Mouse (Mus musculus) liver, postnatal 0 days (tissue): ENCODE measurements around the gene Fam171a2. TPM values are rescaled to one million over a fixed set of nuclear protein-coding genes. Genes with fewer than 3 reads are reported as not detected.
A peak's percentile ranks its signal among the peaks of the same experiment; 100 is the strongest.

Experiments used
- ATAC-seq: fragments of 200-750 bp; cut with Nextera tagmentation; 2 replicates; pipeline ENCODE4 v1.8.0; 2017; ENCODE audit warnings: mild to moderate bottlenecking, moderate library complexity
- DNase-seq: peaks from one replicate; pipeline ENCODE4 v3.0.0-alpha.2; 2016
- H3K27ac ChIP-seq: fragments of 300-500 bp; sonication (generic); 2 replicates; pipeline ENCODE4 v1.5.1; 2014; ENCODE audit warnings: antibody characterized with exemption, moderate library complexity, mild to moderate bottlenecking, low read depth
- H3K27me3 ChIP-seq: fragments of 300-500 bp; sonication (generic); 2 replicates; pipeline ENCODE4 v1.6.1; 2014; ENCODE audit warnings: low read length, control low read depth, mixed read lengths; ENCODE audit not compliant: insufficient read depth
- H3K36me3 ChIP-seq: fragments of 300-500 bp; sonication (generic); replicated peaks from 2 replicates; pipeline ENCODE4 v1.6.1; 2014; ENCODE audit warnings: mild to moderate bottlenecking, control low read depth, low read length, moderate library complexity, mixed read lengths; ENCODE audit not compliant: insufficient read depth
- H3K4me1 ChIP-seq: fragments of 300-500 bp; sonication (generic); 2 replicates; pipeline ENCODE4 v1.6.1; 2014; ENCODE audit warnings: antibody characterized with exemption, mild to moderate bottlenecking, control low read depth; ENCODE audit not compliant: insufficient read depth
- H3K4me2 ChIP-seq: fragments of 300-500 bp; sonication (generic); 2 replicates; pipeline ENCODE4 v1.6.1; 2014; ENCODE audit warnings: low read depth, mild to moderate bottlenecking, low read length, moderate library complexity, mixed read lengths
- H3K4me3 ChIP-seq: fragments of 300-500 bp; sonication (generic); 2 replicates; pipeline ENCODE4 v1.5.1; 2014; ENCODE audit warnings: low read depth, low read length
- H3K9ac ChIP-seq: fragments of 300-500 bp; sonication (generic); replicated peaks from 2 replicates; pipeline ENCODE4 v1.6.1; 2014; ENCODE audit warnings: mild to moderate bottlenecking, moderate library complexity
- H3K9me3 ChIP-seq: fragments of 300-500 bp; sonication (generic); 2 replicates; pipeline ENCODE4 v1.6.1; 2016; ENCODE audit warnings: mild to moderate bottlenecking, control low read depth, low read length, mixed read lengths
- CTCF ChIP-seq: sonication (generic); IDR thresholded peaks from 2 replicates; pipeline ENCODE4 v1.5.1; 2016; ENCODE audit warnings: antibody characterized with exemption, low read depth
- EP300 ChIP-seq: IDR thresholded peaks from 2 replicates; pipeline ENCODE4 v1.6.1; 2016; ENCODE audit warnings: antibody characterized with exemption, low read depth, mild to moderate bottlenecking
- whole genome bisulfite sequencing: fragments of 180-500 bp; shearing (Covaris S2); extraction: QIAGEN DNeasy Blood & Tissue Kit; methylation state at CpG from one replicate; pipeline ENCODE4 v1.1.7; 2014; ENCODE audit not compliant: insufficient replicate concordance; 5-methylcytosine and 5-hydroxymethylcytosine counted together
- polyA plus RNA-seq: library from polyadenylated mRNA; unstranded; fragments of >200 nt; fragmentation: Nextera tagmentation; extraction: Ambion mirVana; gene quantifications from 2 replicates; pipeline ENCODE4 v1.2.1, GENCODE M21; 2015

The Fam171a2 gene
- polyA plus RNA-seq, 1 experiment from 2014 or later = 0.23 TPM

GRCm38 (mm10) chr11:102448327-102448726, 845 bp upstream of the Fam171a2 start:
- WGBS = 20% methylated on average over 8 of the region's 8 CpGs
- no peak for ATAC-seq

GRCm38 (mm10) chr11:102446581-102447461, 661 bp downstream of the Fam171a2 start:
- Histone ChIP-seq H3K4me2 (peak overlapping the region; percentile 83), H3K9ac (peak overlapping the region; percentile 47), H3K27ac (peak overlapping the region; percentile 34; the same call in 1 of the 2 replicates), H3K4me3 (peak overlapping the region; percentile 61), H3K9me3 (no peaks in the 10 kb centered on the region), H3K36me3 (no peaks in the 10 kb centered on the region), H3K27me3 (peaks cover 66% of the 10 kb centered on the region), H3K4me1 (0 out of 2 replicates have a peak, but pooled peaks cover 3% of the 10 kb centered on the region)
- ATAC-seq (no peak), DNase-seq (no peak)
- TF ChIP-seq CTCF (no peak), EP300 (no peak)
- under 1% methylated on average over 40 of the region's 49 CpGs for WGBS

More at GRCm38 (mm10) chr11:102448327-102448726, 845 bp upstream of the Fam171a2 start:
- H3K27me3 ChIP-seq = peaks cover 70% of the 10 kb centered on the region
- H3K4me2 ChIP-seq = no peak overlapping the region
- H3K27ac ChIP-seq = no peak overlapping the region
- no peaks in the 10 kb centered on the region for H3K9me3 ChIP-seq
- H3K36me3 ChIP-seq = no peaks in the 10 kb centered on the region
- H3K4me1 ChIP-seq = peaks cover 4% of the 10 kb centered on the region; the same call in 1 of the 2 replicates
- TF ChIP-seq CTCF = no peak
- TF ChIP-seq EP300 = no peak
- H3K9ac ChIP-seq = no peak overlapping the region
- H3K4me3 ChIP-seq = no peak overlapping the region
- no peak for DNase-seq

- no peaks in the 10 kb centered on the region for H3K9me3 ChIP-seq
- no peak for ATAC-seq
- WGBS = 38% methylated on average over 7 of the region's 7 CpGs
- no peak overlapping the region for H3K4me2 ChIP-seq
- H3K4me1 ChIP-seq = 0 out of 2 replicates have a peak, but pooled peaks cover 3% of the 10 kb centered on the region
- H3K36me3 ChIP-seq = no peaks in the 10 kb centered on the region
- DNase-seq = no peak
- TF ChIP-seq CTCF (no peak), EP300 (no peak)
- no peak overlapping the region for H3K4me3 ChIP-seq
- H3K9ac ChIP-seq = no peak overlapping the region
- H3K27ac ChIP-seq = no peak overlapping the region
- peaks cover 66% of the 10 kb centered on the region for H3K27me3 ChIP-seq
These were observed 1.6 kb downstream of the Fam171a2 start for GRCm38 (mm10) chr11:102445891-102446361.

GRCm38 (mm10) chr11:102445264-102445890, 2.1 kb downstream of the Fam171a2 start:
- Histone ChIP-seq H3K4me1 (0 out of 2 replicates have a peak, but pooled peaks cover 3% of the 10 kb centered on the region), H3K36me3 (no peaks in the 10 kb centered on the region), H3K4me3 (no peak overlapping the region), H3K27me3 (peaks cover 62% of the 10 kb centered on the region), H3K9ac (no peak overlapping the region), H3K4me2 (no peak overlapping the region), H3K27ac (no peak overlapping the region), H3K9me3 (no peaks in the 10 kb centered on the region)
- ATAC-seq = no peak
- TF ChIP-seq EP300 (no peak), CTCF (no peak)
- WGBS = 58% methylated on average over 10 of the region's 10 CpGs
- no peak for DNase-seq

- WGBS = 46% methylated on average over 6 of the region's 6 CpGs
- TF ChIP-seq CTCF (no peak), EP300 (no peak)
- no peak for ATAC-seq
- DNase-seq = no peak
- no peaks in the 10 kb centered on the region for H3K9me3 ChIP-seq
- no peak overlapping the region for H3K4me3 ChIP-seq
- H3K27me3 ChIP-seq = peaks cover 59% of the 10 kb centered on the region
- no peak overlapping the region for H3K9ac ChIP-seq
- H3K27ac ChIP-seq = no peak overlapping the region
- no peak overlapping the region for H3K4me2 ChIP-seq
- no peaks in the 10 kb centered on the region for H3K36me3 ChIP-seq
- 0 out of 2 replicates have a peak, but pooled peaks cover 3% of the 10 kb centered on the region for H3K4me1 ChIP-seq
These were observed 2.7 kb downstream of the Fam171a2 start for GRCm38 (mm10) chr11:102444781-102445180.

GRCm38 (mm10) chr11:102444321-102444720, 3.2 kb downstream of the Fam171a2 start:
- Histone ChIP-seq H3K4me2 (no peak overlapping the region), H3K27ac (no peak overlapping the region), H3K27me3 (peaks cover 57% of the 10 kb centered on the region), H3K4me3 (no peak overlapping the region), H3K9me3 (no peaks in the 10 kb centered on the region), H3K4me1 (0 out of 2 replicates have a peak, but pooled peaks cover 3% of the 10 kb centered on the region), H3K9ac (no peak overlapping the region), H3K36me3 (no peaks in the 10 kb centered on the region)
- ATAC-seq (no peak), DNase-seq (no peak)
- WGBS = 72% methylated on average over 3 of the region's 3 CpGs
- TF ChIP-seq EP300 (no peak), CTCF (no peak)
